ENCODE assay signal across 17 mouse cellular contexts in the genomic region with DNA sequence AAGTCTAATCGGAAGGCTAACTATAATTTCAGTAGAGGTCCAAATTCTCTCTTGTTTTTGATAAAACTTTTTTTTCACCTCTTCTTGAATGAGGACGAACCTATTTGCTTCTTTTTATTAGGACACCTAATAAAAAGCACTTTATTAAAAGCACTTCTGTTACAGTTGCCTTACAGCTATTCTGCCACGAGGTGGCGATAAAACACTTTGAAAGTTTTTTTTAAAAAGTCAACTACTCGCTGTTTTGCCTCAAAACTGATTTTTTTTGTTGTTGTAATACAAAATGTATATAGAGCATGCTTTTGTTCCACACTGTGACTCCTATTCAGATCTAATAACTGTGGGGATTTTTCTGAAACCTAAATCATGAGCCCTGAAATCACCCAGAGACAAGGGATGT. TPM values are rescaled to one million over a fixed set of nuclear protein-coding genes. Genes with fewer than 3 reads are reported as not detected.
A peak's percentile ranks its signal among the peaks of the same experiment; 100 is the strongest.
DNase-seq lines count a peak whose midpoint lies in the region; ATAC-seq and TF ChIP-seq lines count a peak whose summit lies in the region.
"Not testable (repeated sequence)": the region's sequence is repeated elsewhere in the genome, so short reads cannot be mapped to it uniquely, and the experiment has no call there.
"Had no signal": no experiment of that assay in that cellular context is flagged by ENCODE, and none has a peak within 500 bp of the region (broad histone marks: within the 10 kb centered on the region; RNA-seq: fewer than 3 reads in every experiment).

No protein-coding gene starts in this region.

- not testable (repeated sequence) for H3K27me3 ChIP-seq in Patski; heart, postnatal 0 days (ENCODE audit: control insufficient read depth, insufficient read depth, low read length)

- H3K4me1 ChIP-seq in heart, postnatal 0 days (ENCODE audit: control insufficient read depth, insufficient read depth), result not testable (repeated sequence)

- POLR2A ChIA-PET in Patski (lab: Charles Lee), result not testable (repeated sequence)

- not testable (repeated sequence) for H3K4me3 ChIP-seq in heart, postnatal 0 days (ENCODE audit: low read depth, low read length)

- in situ Hi-C loops in Patski (cut with MboI; ENCODE audit: low pct_unique_long_range_greater_than_20kb), result not testable (repeated sequence)

- H3K9ac ChIP-seq in heart, postnatal 0 days (replicated peaks; ENCODE audit: low read depth, low read length), result not testable (repeated sequence)

- CTCF ChIA-PET in Patski (lab: Charles Lee), result not testable (repeated sequence)

- not testable (repeated sequence) for H3K4me2 ChIP-seq in heart, postnatal 0 days (ENCODE audit: low read depth, low read length)

- not testable (repeated sequence) for H3K36me3 ChIP-seq in heart, postnatal 0 days (replicated peaks; ENCODE audit: control insufficient read depth, insufficient read depth, low read length)

- WGBS in heart, postnatal 0 days, result 17% methylated on average over 5 of the region's 5 CpGs

- TF ChIP-seq EP300 in heart, postnatal 0 days (IDR thresholded peaks at IDR 0.05; ENCODE audit: low read depth), result not testable (repeated sequence)

- peak; percentile 30 for TF ChIP-seq CTCF in Patski (IDR thresholded peaks at IDR 0.05)
- peak; percentile 22 for TF ChIP-seq CTCF in heart, postnatal 0 days (IDR thresholded peaks at IDR 0.05; ENCODE audit: low read depth)

- not testable (repeated sequence) for DNase-seq in Patski (ENCODE audit: low read depth, low spot score); heart, postnatal 0 days (ENCODE audit: low spot score)
- DNase-seq in cerebellum, postnatal 14 days, result peak; percentile 10 to 28
- DNase-seq in kidney, adult 9 months, result peak; percentile 49
- peak; percentile 10 to 13 for DNase-seq in left cerebral cortex, adult 18-20 months (ENCODE audit: low spot score in 2 of 2)
- DNase-seq in lung, postnatal 36 days, result peak; percentile 11
- peak; percentile 24 to 41 for DNase-seq in right cerebral cortex, postnatal 10 days (ENCODE audit: low spot score in 2 of 2)

- H3K27ac ChIP-seq in heart, postnatal 0 days (ENCODE audit: low read depth), result not testable (repeated sequence)

- H3K9me3 ChIP-seq in heart, postnatal 0 days (replicated peaks; ENCODE audit: control insufficient read depth, low read length), result not testable (repeated sequence)

- ATAC-seq in Patski; heart, postnatal 0 days (ENCODE audit: insufficient read depth, low read depth): not testable (repeated sequence)

RNA-seq across cellular contexts. Expression of a gene that starts 11.2 kb away (rescaled TPM):
- not detected for polyA plus RNA-seq in Patski (2021)
- not detected in 2 replicates for total RNA-seq in heart, postnatal 0 days (2014; rRNA removed; ENCODE audit: low replicate concordance)
- 0.12 and 0.15 TPM in 2 replicates for polyA plus RNA-seq in heart, postnatal 0 days (2015; fragmentation: Nextera tagmentation; extraction: Ambion mirVana)
- total RNA-seq in left cerebral cortex, adult 18-20 months (2021), result not detected
- total RNA-seq: adrenal gland, adult 8-10 months; gastrocnemius, postnatal 25 days; heart, postnatal 36 days had no signal
- polyA plus RNA-seq: embryonic facial prominence, embryonic 12.5 days; heart, embryonic 10.5 days; liver, embryonic 16.5 days; midbrain, embryonic 15.5 days; stomach, embryonic 14.5 days had no signal

RNA-seq across cellular contexts. Expression of a gene that starts 46.0 kb away (rescaled TPM):
- polyA plus RNA-seq in Patski (2021), result not detected
- not detected in 2 replicates for total RNA-seq in heart, postnatal 0 days (2014; rRNA removed; ENCODE audit: low replicate concordance)
- not detected in 2 replicates for polyA plus RNA-seq in heart, postnatal 0 days (2015; fragmentation: Nextera tagmentation; extraction: Ambion mirVana)
- total RNA-seq in left cerebral cortex, adult 18-20 months (2021), result not detected
- total RNA-seq: adrenal gland, adult 8-10 months; gastrocnemius, postnatal 25 days; heart, postnatal 36 days had no signal
- polyA plus RNA-seq: embryonic facial prominence, embryonic 12.5 days; heart, embryonic 10.5 days; limb, embryonic 14.5 days; liver, embryonic 16.5 days; midbrain, embryonic 15.5 days; stomach, embryonic 14.5 days; thymus, postnatal 0 days had no signal
